Mouse (Mus musculus) stomach, embryonic 14.5 days (tissue): ENCODE results near the gene Sox11. TPM values are rescaled to one million over a fixed set of nuclear protein-coding genes. Genes with fewer than 3 reads are reported as not detected.
A peak's percentile ranks its signal among the peaks of the same experiment; 100 is the strongest.

Experiments
- ATAC-seq: fragments of 200-750 bp; cut with Nextera tagmentation; 2 replicates; pipeline ENCODE4 v1.8.0; 2017; ENCODE audit warnings: low read depth, moderate TSS enrichment; ENCODE audit not compliant: insufficient number of reproducible peaks, insufficient read depth, low FRiP score
- H3K27ac ChIP-seq: fragments of 300-500 bp; sonication (generic); 2 replicates; pipeline ENCODE4 v1.5.1; 2014; ENCODE audit warnings: mild to moderate bottlenecking, low read length, moderate library complexity, mixed read lengths
- H3K27me3 ChIP-seq: fragments of 300-500 bp; sonication (generic); 2 replicates; pipeline ENCODE4 v1.6.1; 2014; ENCODE audit warnings: low read length, control low read depth, mixed read lengths; ENCODE audit not compliant: control insufficient read depth, insufficient read depth
- H3K36me3 ChIP-seq: fragments of 300-500 bp; sonication (generic); 2 replicates; pipeline ENCODE4 v1.6.1; 2014; ENCODE audit warnings: mild to moderate bottlenecking, control low read depth, low read length, moderate library complexity, mixed read lengths; ENCODE audit not compliant: control insufficient read depth, insufficient read depth
- H3K4me1 ChIP-seq: fragments of 300-500 bp; sonication (generic); 2 replicates; pipeline ENCODE4 v1.6.1; 2014; ENCODE audit warnings: low read length, control low read depth, mixed read lengths; ENCODE audit not compliant: control insufficient read depth, insufficient read depth
- H3K4me2 ChIP-seq: fragments of 300-500 bp; sonication (generic); replicated peaks from 2 replicates; pipeline ENCODE4 v1.6.1; 2014; ENCODE audit warnings: low read depth, low read length, control low read depth
- H3K4me3 ChIP-seq: fragments of 300-500 bp; sonication (generic); 2 replicates; pipeline ENCODE4 v1.5.1; 2014; ENCODE audit warnings: low read depth, low read length, control low read depth
- H3K9ac ChIP-seq: fragments of 300-500 bp; sonication (generic); replicated peaks from 2 replicates; pipeline ENCODE4 v1.6.1; 2014; ENCODE audit warnings: low read depth, mild to moderate bottlenecking, control low read depth, low read length, moderate library complexity, mixed read lengths
- H3K9me3 ChIP-seq: fragments of 300-500 bp; sonication (generic); 2 replicates; pipeline ENCODE4 v1.6.1; 2016; ENCODE audit warnings: low read depth, low read length, control low read depth; ENCODE audit not compliant: control insufficient read depth
- WGBS: fragments of 180-500 bp; shearing (Covaris S2); extraction: QIAGEN DNeasy Blood & Tissue Kit; methylation state at CpG from one replicate; pipeline ENCODE4 v1.1.7; 2014; 5-methylcytosine and 5-hydroxymethylcytosine counted together
- polyA plus RNA-seq: library from polyadenylated mRNA; unstranded; fragments of >200 nt; fragmentation: Nextera tagmentation; extraction: Ambion mirVana; gene quantifications from 2 replicates; pipeline ENCODE4 v1.2.1, GENCODE M21; 2014

Gene Sox11
- polyA plus RNA-seq, 1 experiment from 2014 or later, result 73.8 TPM

- Histone ChIP-seq H3K4me3 (no peak overlapping the region), H3K9ac (no peak overlapping the region), H3K27me3 (no peaks in the 10 kb centered on the region), H3K27ac (no peak overlapping the region), H3K36me3 (no peaks in the 10 kb centered on the region), H3K4me1 (peaks cover 17% of the 10 kb centered on the region), H3K9me3 (no peaks in the 10 kb centered on the region), H3K4me2 (no peak overlapping the region)
- no peak for ATAC-seq
- WGBS, result 86% methylated on average over 8 of the region's 8 CpGs
Observed at GRCm38 (mm10) chr12:27312985-27313384, 29.4 kb downstream of the Sox11 start.

- no peak for ATAC-seq
Observed at GRCm38 (mm10) chr12:27311854-27312466, 30.4 kb downstream of the Sox11 start.

GRCm38 (mm10) chr12:27311316-27311832 lies 31.0 kb downstream of the Sox11 start:
- no peaks in the 10 kb centered on the region for H3K36me3 ChIP-seq
- WGBS, result 41% methylated on average over 5 of the region's 5 CpGs
- H3K9me3 ChIP-seq, result no peaks in the 10 kb centered on the region
- H3K4me2 ChIP-seq, result no peak overlapping the region
- no peaks in the 10 kb centered on the region for H3K27me3 ChIP-seq
- 0 out of 2 replicates have a peak, but pooled peaks have one; percentile 10 for ATAC-seq
- H3K27ac ChIP-seq, result no peak overlapping the region
- no peak overlapping the region for H3K4me3 ChIP-seq
- no peak overlapping the region for H3K9ac ChIP-seq
- H3K4me1 ChIP-seq, result peaks cover 17% of the 10 kb centered on the region

More at GRCm38 (mm10) chr12:27311854-27312466, 30.4 kb downstream of the Sox11 start:
- Histone ChIP-seq H3K27me3 (no peaks in the 10 kb centered on the region), H3K9me3 (no peaks in the 10 kb centered on the region), H3K9ac (no peak overlapping the region), H3K36me3 (no peaks in the 10 kb centered on the region), H3K4me2 (no peak overlapping the region), H3K27ac (no peak overlapping the region), H3K4me1 (peaks cover 17% of the 10 kb centered on the region), H3K4me3 (no peak overlapping the region)
- 20% methylated on average over 9 of the region's 9 CpGs for WGBS

- no peak overlapping the region for H3K4me2 ChIP-seq
- H3K27me3 ChIP-seq, result no peaks in the 10 kb centered on the region
- H3K27ac ChIP-seq, result no peak overlapping the region
- WGBS, result 56% methylated on average over 13 of the region's 13 CpGs
- H3K9ac ChIP-seq, result no peak overlapping the region
- no peak for ATAC-seq
- H3K4me1 ChIP-seq, result peaks cover 17% of the 10 kb centered on the region
- no peaks in the 10 kb centered on the region for H3K36me3 ChIP-seq
- no peaks in the 10 kb centered on the region for H3K9me3 ChIP-seq
- no peak overlapping the region for H3K4me3 ChIP-seq
Observed at GRCm38 (mm10) chr12:27310703-27311102, 31.7 kb downstream of the Sox11 start.

GRCm38 (mm10) chr12:27309969-27310368 lies 32.4 kb downstream of the Sox11 start:
- Histone ChIP-seq H3K9ac (no peak overlapping the region), H3K9me3 (no peaks in the 10 kb centered on the region), H3K27ac (no peak overlapping the region), H3K4me2 (no peak overlapping the region), H3K4me3 (no peak overlapping the region), H3K4me1 (peaks cover 21% of the 10 kb centered on the region), H3K36me3 (no peaks in the 10 kb centered on the region), H3K27me3 (no peaks in the 10 kb centered on the region)
- 70% methylated on average over 6 of the region's 6 CpGs for WGBS
- ATAC-seq, result no peak

- no peaks in the 10 kb centered on the region for H3K27me3 ChIP-seq
- WGBS, result 11% methylated on average over 2 of the region's 2 CpGs
- H3K27ac ChIP-seq, result no peak overlapping the region
- no peak overlapping the region for H3K4me3 ChIP-seq
- no peaks in the 10 kb centered on the region for H3K36me3 ChIP-seq
- peaks cover 12% of the 10 kb centered on the region; the same call in 1 of the 2 replicates for H3K4me1 ChIP-seq
- no peak overlapping the region for H3K4me2 ChIP-seq
- H3K9me3 ChIP-seq, result no peaks in the 10 kb centered on the region
- no peak overlapping the region for H3K9ac ChIP-seq
- ATAC-seq, result peak; percentile 53; the same call in 1 of the 2 replicates
Observed at GRCm38 (mm10) chr12:27304713-27305437, 37.5 kb downstream of the Sox11 start.

GRCm38 (mm10) chr12:27303190-27303589 lies 39.2 kb downstream of the Sox11 start:
- WGBS, result 54% methylated on average over 6 of the region's 6 CpGs
- Histone ChIP-seq H3K36me3 (no peaks in the 10 kb centered on the region), H3K4me2 (no peak overlapping the region), H3K9me3 (no peaks in the 10 kb centered on the region), H3K27me3 (no peaks in the 10 kb centered on the region), H3K9ac (no peak overlapping the region), H3K27ac (no peak overlapping the region), H3K4me3 (no peak overlapping the region), H3K4me1 (peaks cover 12% of the 10 kb centered on the region; the same call in 1 of the 2 replicates)
- no peak for ATAC-seq

GRCm38 (mm10) chr12:27298721-27299120 lies 43.7 kb downstream of the Sox11 start:
- no peak for ATAC-seq
- no peak overlapping the region for H3K4me2 ChIP-seq
- H3K36me3 ChIP-seq, result no peaks in the 10 kb centered on the region
- H3K4me3 ChIP-seq, result no peak overlapping the region
- H3K9ac ChIP-seq, result no peak overlapping the region
- H3K27ac ChIP-seq, result no peak overlapping the region
- H3K4me1 ChIP-seq, result no peaks in the 10 kb centered on the region
- no peaks in the 10 kb centered on the region for H3K9me3 ChIP-seq
- WGBS, result 88% methylated on average over 3 of the region's 3 CpGs
- no peaks in the 10 kb centered on the region for H3K27me3 ChIP-seq
